ENCODE assay signal across 16 mouse cellular contexts in genomic region chr5:144234222-144234621, GRCm38 (mm10). TPM values are rescaled to one million over a fixed set of nuclear protein-coding genes. Genes with fewer than 3 reads are reported as not detected.
"Had no signal": no experiment of that assay in that cellular context is flagged by ENCODE, and none has a peak within 500 bp of the region (broad histone marks: within the 10 kb centered on the region; RNA-seq: fewer than 3 reads in every experiment).

No protein-coding gene starts in this region.

- H3K4me1 ChIP-seq: intestine, embryonic 15.5 days; limb, embryonic 10.5 days; midbrain, embryonic 10.5 days; neural tube, embryonic 15.5 days had no signal

- DNase-seq: kidney, adult 18-20 months; kidney, postnatal 10 days; kidney, postnatal 4 days; midbrain, embryonic 14.5 days; right cerebral cortex, postnatal 4 days; spleen, adult 18-20 months; thymus, adult 18-20 months; thymus, postnatal 25 days had no signal

- H3K27ac ChIP-seq: intestine, embryonic 15.5 days; left cerebral cortex, adult 2 months; limb, embryonic 10.5 days; liver, embryonic 14.5 days; lung, embryonic 15.5 days; midbrain, embryonic 10.5 days; neural tube, embryonic 15.5 days had no signal

- H3K36me3 ChIP-seq: intestine, embryonic 15.5 days; limb, embryonic 10.5 days; lung, embryonic 15.5 days; midbrain, embryonic 10.5 days; neural tube, embryonic 15.5 days had no signal

- H3K4me2 ChIP-seq: intestine, embryonic 15.5 days; lung, embryonic 15.5 days; neural tube, embryonic 15.5 days had no signal

- H3K9me3 ChIP-seq: intestine, embryonic 15.5 days; limb, embryonic 10.5 days; lung, embryonic 15.5 days; midbrain, embryonic 10.5 days; neural tube, embryonic 15.5 days had no signal

- H3K9ac ChIP-seq: intestine, embryonic 15.5 days; liver, embryonic 14.5 days; lung, embryonic 15.5 days; neural tube, embryonic 15.5 days had no signal

- ATAC-seq: intestine, embryonic 15.5 days had no signal

- H3K27me3 ChIP-seq: intestine, embryonic 15.5 days; lung, embryonic 15.5 days; neural tube, embryonic 15.5 days had no signal

- H3K4me3 ChIP-seq: intestine, embryonic 15.5 days; left cerebral cortex, adult 2 months; limb, embryonic 10.5 days; lung, embryonic 15.5 days; midbrain, embryonic 10.5 days; myocyte; neural tube, embryonic 15.5 days had no signal

RNA-seq across cellular contexts. Expression of gene Bhlha15, which starts 44.1 kb away (rescaled TPM):
- polyA plus RNA-seq: midbrain, embryonic 14.5 days had no signal
